Mouse (Mus musculus) lung, embryonic 16.5 days (tissue): ENCODE results near the gene P4hb. TPM values are rescaled to one million over a fixed set of nuclear protein-coding genes. Genes with fewer than 3 reads are reported as not detected.
"Not testable (repeated sequence)": the region's sequence is repeated elsewhere in the genome, so short reads cannot be mapped to it uniquely, and the experiment has no call there.

Source experiments
- ATAC-seq: fragments of 200-750 bp; cut with Nextera tagmentation; 2 replicates; pipeline ENCODE4 v1.8.0; 2017; ENCODE audit warnings: low read depth, mild to moderate bottlenecking, moderate library complexity
- H3K27ac ChIP-seq: fragments of 300-500 bp; sonication (generic); 2 replicates; pipeline ENCODE4 v1.5.1; 2014; ENCODE audit warnings: mild to moderate bottlenecking, control low read depth, low read length
- H3K27me3 ChIP-seq: fragments of 300-500 bp; sonication (generic); 2 replicates; pipeline ENCODE4 v1.6.1; 2014; ENCODE audit warnings: low read depth, low read length, mixed read lengths; ENCODE audit not compliant: control insufficient read depth, insufficient read depth
- H3K36me3 ChIP-seq: fragments of 300-500 bp; sonication (generic); 2 replicates; pipeline ENCODE4 v1.6.1; 2014; ENCODE audit warnings: low read length; ENCODE audit not compliant: control insufficient read depth, insufficient read depth
- H3K4me1 ChIP-seq: fragments of 300-500 bp; sonication (generic); replicated peaks from 2 replicates; pipeline ENCODE4 v1.6.1; 2014; ENCODE audit warnings: low read length, mixed read lengths; ENCODE audit not compliant: control insufficient read depth, insufficient read depth
- H3K4me2 ChIP-seq: fragments of 300-500 bp; sonication (generic); 2 replicates; pipeline ENCODE4 v1.6.1; 2014; ENCODE audit warnings: low read depth, low read length, control low read depth
- H3K4me3 ChIP-seq: fragments of 300-500 bp; sonication (generic); 2 replicates; pipeline ENCODE4 v1.5.1; 2014; ENCODE audit warnings: mild to moderate bottlenecking, low read length, control low read depth
- H3K9ac ChIP-seq: fragments of 300-500 bp; sonication (generic); 2 replicates; pipeline ENCODE4 v1.6.1; 2014; ENCODE audit warnings: low read length, control low read depth
- H3K9me3 ChIP-seq: fragments of 300-500 bp; sonication (generic); 2 replicates; pipeline ENCODE4 v1.6.1; 2016; ENCODE audit warnings: low read length; ENCODE audit not compliant: control insufficient read depth
- WGBS: fragments of 180-500 bp; shearing (Covaris S2); extraction: QIAGEN DNeasy Blood & Tissue Kit; methylation state at CpG from one replicate; pipeline ENCODE4 v1.1.7; 2014; 5-methylcytosine and 5-hydroxymethylcytosine counted together
- polyA plus RNA-seq: library from polyadenylated mRNA; unstranded; fragments of >200 nt; fragmentation: Nextera tagmentation; extraction: Ambion mirVana; gene quantifications from 2 replicates; pipeline ENCODE4 v1.2.1, GENCODE M21; 2015

Gene P4hb
- polyA plus RNA-seq, 1 experiment from 2014 or later = 841 TPM

- H3K4me3 ChIP-seq = no peak overlapping the region
- no peak overlapping the region for H3K27ac ChIP-seq
- ATAC-seq = no peak
- H3K36me3 ChIP-seq = peaks cover 81% of the 10 kb centered on the region
- H3K4me2 ChIP-seq = no peak overlapping the region
- no peaks in the 10 kb centered on the region for H3K4me1 ChIP-seq
- WGBS = 92% methylated on average over 13 of the region's 13 CpGs
- no peak overlapping the region for H3K9ac ChIP-seq
- H3K27me3 ChIP-seq = no peaks in the 10 kb centered on the region
- no peaks in the 10 kb centered on the region for H3K9me3 ChIP-seq
Observed at GRCm38 (mm10) chr11:120562949-120563348, 10.1 kb downstream of the P4hb start.

- Histone ChIP-seq H3K9ac (no peak overlapping the region), H3K36me3 (peaks cover 67% of the 10 kb centered on the region), H3K4me1 (no peaks in the 10 kb centered on the region), H3K4me3 (no peak overlapping the region), H3K27ac (no peak overlapping the region), H3K4me2 (no peak overlapping the region), H3K9me3 (peaks cover 5% of the 10 kb centered on the region), H3K27me3 (no peaks in the 10 kb centered on the region)
- ATAC-seq = no peak
- 90% methylated on average over 13 of the region's 13 CpGs for WGBS
Observed at GRCm38 (mm10) chr11:120560952-120561728, 11.9 kb downstream of the P4hb start.

- 89% methylated on average over 6 of the region's 6 CpGs for WGBS
Observed at GRCm38 (mm10) chr11:120558843-120559242, 14.2 kb downstream of the P4hb start.

GRCm38 (mm10) chr11:120555260-120555659 is 17.8 kb downstream of the P4hb start:
- 76% methylated on average over 2 of the region's 2 CpGs for WGBS
- no peak for ATAC-seq
- H3K9ac ChIP-seq = no peak overlapping the region

More at GRCm38 (mm10) chr11:120558843-120559242, 14.2 kb downstream of the P4hb start:
- H3K36me3 ChIP-seq = peaks cover 48% of the 10 kb centered on the region
- ATAC-seq, H3K4me1 ChIP-seq, H3K27me3 ChIP-seq, H3K27ac ChIP-seq, H3K4me3 ChIP-seq, H3K9ac ChIP-seq, H3K4me2 ChIP-seq, H3K9me3 ChIP-seq: not testable (repeated sequence)

GRCm38 (mm10) chr11:120554834-120555233 is 18.2 kb downstream of the P4hb start:
- ATAC-seq = no peak
- Histone ChIP-seq H3K9me3 (peaks cover 5% of the 10 kb centered on the region), H3K36me3 (peaks cover 8% of the 10 kb centered on the region), H3K4me3 (no peak overlapping the region), H3K9ac (no peak overlapping the region), H3K4me1 (peaks cover 4% of the 10 kb centered on the region; the same call in 1 of the 2 replicates), H3K4me2 (no peak overlapping the region), H3K27me3 (no peaks in the 10 kb centered on the region), H3K27ac (no peak overlapping the region)
- 77% methylated on average over 7 of the region's 7 CpGs for WGBS

More at GRCm38 (mm10) chr11:120555260-120555659, 17.8 kb downstream of the P4hb start:
- Histone ChIP-seq H3K9me3 (peaks cover 5% of the 10 kb centered on the region), H3K36me3 (peaks cover 12% of the 10 kb centered on the region), H3K4me1 (peaks cover under 1% of the 10 kb centered on the region; the same call in 1 of the 2 replicates), H3K27me3 (no peaks in the 10 kb centered on the region), H3K27ac (no peak overlapping the region), H3K4me2 (no peak overlapping the region), H3K4me3 (no peak overlapping the region)

GRCm38 (mm10) chr11:120552736-120553135 is 20.3 kb downstream of the P4hb start:
- Histone ChIP-seq H3K4me1 (peaks cover 16% of the 10 kb centered on the region), H3K27me3 (no peaks in the 10 kb centered on the region), H3K4me3 (no peak overlapping the region), H3K36me3 (no peaks in the 10 kb centered on the region), H3K27ac (no peak overlapping the region), H3K9me3 (peaks cover 4% of the 10 kb centered on the region), H3K9ac (no peak overlapping the region), H3K4me2 (no peak overlapping the region)
- WGBS = 67% methylated on average over 5 of the region's 5 CpGs
- ATAC-seq = no peak

GRCm38 (mm10) chr11:120550810-120551440 is 22.1 kb downstream of the P4hb start, which contains the start of gene Ppp1r27:
Gene Ppp1r27, minus strand, starts transcription at chr11:120551132.
- Histone ChIP-seq H3K4me3 (peak within 1 kb of the TSS; percentile 93), H3K4me2 (peak within 1 kb of the TSS; percentile 95), H3K4me1 (peaks cover 21% of the 10 kb centered on the region), H3K27ac (peak within 1 kb of the TSS; percentile 96; the same call in 1 of the 2 replicates), H3K27me3 (no peaks in the 10 kb centered on the region), H3K36me3 (no peaks in the 10 kb centered on the region), H3K9ac (peak within 1 kb of the TSS; percentile 97), H3K9me3 (no peaks in the 10 kb centered on the region)
- 92% methylated on average over 28 of the region's 28 CpGs for WGBS
- no peak for ATAC-seq

- H3K4me1 ChIP-seq = peaks cover 24% of the 10 kb centered on the region
- H3K4me3 ChIP-seq = peak overlapping the region; percentile 93
- peak overlapping the region; percentile 97 for H3K9ac ChIP-seq
- no peaks in the 10 kb centered on the region for H3K9me3 ChIP-seq
- ATAC-seq = peak; percentile 26; the same call in 1 of the 2 replicates
- H3K4me2 ChIP-seq = peak overlapping the region; percentile 95
- no peaks in the 10 kb centered on the region for H3K36me3 ChIP-seq
- no peaks in the 10 kb centered on the region for H3K27me3 ChIP-seq
- H3K27ac ChIP-seq = peak overlapping the region; percentile 96
- 53% methylated on average over 11 of the region's 11 CpGs for WGBS
Observed at GRCm38 (mm10) chr11:120549986-120550809, 22.9 kb downstream of the P4hb start.
